Mouse (Mus musculus) neural tube, embryonic 14.5 days (tissue): ENCODE results near the gene Kti12. TPM values are rescaled to one million over a fixed set of nuclear protein-coding genes. Genes with fewer than 3 reads are reported as not detected.

Experiments
- ATAC-seq: fragments of 200-750 bp; cut with Nextera tagmentation; 2 replicates; pipeline ENCODE4 v1.8.0; 2017; ENCODE audit warnings: low read depth, mild to moderate bottlenecking, moderate TSS enrichment, moderate library complexity
- H3K27ac ChIP-seq: fragments of 300-500 bp; sonication (generic); 2 replicates; pipeline ENCODE4 v1.5.1; 2014; ENCODE audit warnings: low read depth, mild to moderate bottlenecking, control low read depth, low read length, moderate library complexity, mixed read lengths
- H3K27me3 ChIP-seq: fragments of 300-500 bp; sonication (generic); 2 replicates; pipeline ENCODE4 v1.6.1; 2014; ENCODE audit warnings: low read length; ENCODE audit not compliant: control insufficient read depth, insufficient read depth
- H3K36me3 ChIP-seq: fragments of 300-500 bp; sonication (generic); 2 replicates; pipeline ENCODE4 v1.6.1; 2014; ENCODE audit warnings: low read length, mixed read lengths; ENCODE audit not compliant: control insufficient read depth, insufficient read depth
- H3K4me1 ChIP-seq: fragments of 300-500 bp; sonication (generic); 2 replicates; pipeline ENCODE4 v1.6.1; 2014; ENCODE audit warnings: low read length; ENCODE audit not compliant: control insufficient read depth, insufficient read depth
- H3K4me2 ChIP-seq: fragments of 300-500 bp; sonication (generic); 2 replicates; pipeline ENCODE4 v1.6.1; 2014; ENCODE audit warnings: mild to moderate bottlenecking, low read depth, low read length, control low read depth
- H3K4me3 ChIP-seq: fragments of 300-500 bp; sonication (generic); 2 replicates; pipeline ENCODE4 v1.5.1; 2014; ENCODE audit warnings: low read depth, low read length, control low read depth, mixed read lengths
- H3K9ac ChIP-seq: fragments of 300-500 bp; sonication (generic); replicated peaks from 2 replicates; pipeline ENCODE4 v1.6.1; 2014; ENCODE audit warnings: low read depth, mild to moderate bottlenecking, control low read depth, low read length, mixed read lengths
- H3K9me3 ChIP-seq: fragments of 300-500 bp; sonication (generic); 2 replicates; pipeline ENCODE4 v1.6.1; 2016; ENCODE audit warnings: low read length; ENCODE audit not compliant: control insufficient read depth
- WGBS: fragments of 180-500 bp; shearing (Covaris S2); extraction: QIAGEN DNeasy Blood & Tissue Kit; methylation state at CpG from one replicate; pipeline ENCODE4 v1.1.7; 2014; 5-methylcytosine and 5-hydroxymethylcytosine counted together
- polyA plus RNA-seq: library from polyadenylated mRNA; unstranded; fragments of >200 nt; fragmentation: Nextera tagmentation; extraction: Ambion mirVana; gene quantifications from 2 replicates; pipeline ENCODE4 v1.2.1, GENCODE M21; 2014

Kti12 gene
- polyA plus RNA-seq, 1 experiment from 2014 or later, result 24.7 TPM

- H3K36me3 ChIP-seq, result no peaks in the 10 kb centered on the region; the same call in 1 of the 2 replicates
- H3K9me3 ChIP-seq, result no peaks in the 10 kb centered on the region
- peaks cover 26% of the 10 kb centered on the region for H3K4me1 ChIP-seq
- H3K27me3 ChIP-seq, result no peaks in the 10 kb centered on the region
- H3K27ac ChIP-seq, result peak within 1 kb of the TSS; percentile 96
- under 1% methylated on average over 63 of the region's 73 CpGs for WGBS
- ATAC-seq, result peak; percentile 96
- H3K9ac ChIP-seq, result peak within 1 kb of the TSS; percentile 100
- H3K4me3 ChIP-seq, result peak within 1 kb of the TSS; percentile 87
- peak within 1 kb of the TSS; percentile 81 for H3K4me2 ChIP-seq
Measured at GRCm38 (mm10) chr4:108832916-108833827, 14.4 kb upstream of the Kti12 start, which contains the start of gene Btf3l4. TSS of gene Btf3l4 (minus strand) at chr4:108833614.

- peak overlapping the region; percentile 96 for H3K27ac ChIP-seq
- H3K9me3 ChIP-seq, result no peaks in the 10 kb centered on the region
- H3K27me3 ChIP-seq, result no peaks in the 10 kb centered on the region
- peak overlapping the region; percentile 87 for H3K4me3 ChIP-seq
- no peak for ATAC-seq
- 0% methylated on average over 6 of the region's 6 CpGs for WGBS
- peak overlapping the region; percentile 100 for H3K9ac ChIP-seq
- H3K36me3 ChIP-seq, result no peaks in the 10 kb centered on the region
- peaks cover 26% of the 10 kb centered on the region for H3K4me1 ChIP-seq
- peak overlapping the region; percentile 81 for H3K4me2 ChIP-seq
Measured at GRCm38 (mm10) chr4:108833828-108834114, 13.8 kb upstream of the Kti12 start.

GRCm38 (mm10) chr4:108834115-108834970 lies 13.2 kb upstream of the Kti12 start, which contains the start of gene Txndc12:
TSS of gene Txndc12 (plus strand) at chr4:108834601.
- H3K9ac ChIP-seq, result peak within 1 kb of the TSS; percentile 100
- ATAC-seq, result peak; percentile 80
- peak within 1 kb of the TSS; percentile 81 for H3K4me2 ChIP-seq
- H3K4me1 ChIP-seq, result peaks cover 26% of the 10 kb centered on the region
- H3K27ac ChIP-seq, result peak within 1 kb of the TSS; percentile 96
- peak within 1 kb of the TSS; percentile 87 for H3K4me3 ChIP-seq
- no peaks in the 10 kb centered on the region for H3K36me3 ChIP-seq
- under 1% methylated on average over 34 of the region's 34 CpGs for WGBS
- no peaks in the 10 kb centered on the region for H3K9me3 ChIP-seq
- no peaks in the 10 kb centered on the region for H3K27me3 ChIP-seq

- Histone ChIP-seq H3K27me3 (no peaks in the 10 kb centered on the region), H3K27ac (peak overlapping the region; percentile 96), H3K9me3 (no peaks in the 10 kb centered on the region), H3K4me1 (peaks cover 26% of the 10 kb centered on the region), H3K9ac (peak overlapping the region; percentile 100), H3K4me2 (peak overlapping the region; percentile 81), H3K4me3 (peak overlapping the region; percentile 87), H3K36me3 (no peaks in the 10 kb centered on the region)
- no peak for ATAC-seq
- under 1% methylated on average over 15 of the region's 15 CpGs for WGBS
Measured at GRCm38 (mm10) chr4:108834971-108835311, 12.6 kb upstream of the Kti12 start.

GRCm38 (mm10) chr4:108835496-108835895 lies 12.1 kb upstream of the Kti12 start:
- no peaks in the 10 kb centered on the region for H3K27me3 ChIP-seq
- ATAC-seq, result no peak
- peak overlapping the region; percentile 87 for H3K4me3 ChIP-seq
- H3K27ac ChIP-seq, result peak overlapping the region; percentile 96; the same call in 1 of the 2 replicates
- no peaks in the 10 kb centered on the region for H3K36me3 ChIP-seq
- 65% methylated on average over 3 of the region's 3 CpGs for WGBS
- H3K4me2 ChIP-seq, result peak overlapping the region; percentile 81
- H3K9ac ChIP-seq, result peak overlapping the region; percentile 100
- H3K4me1 ChIP-seq, result peaks cover 26% of the 10 kb centered on the region
- H3K9me3 ChIP-seq, result no peaks in the 10 kb centered on the region

- H3K9ac ChIP-seq, result no peak overlapping the region
Measured at GRCm38 (mm10) chr4:108838031-108838430, 9.6 kb upstream of the Kti12 start.

GRCm38 (mm10) chr4:108841920-108842578 lies 5.5 kb upstream of the Kti12 start:
- Histone ChIP-seq H3K27me3 (no peaks in the 10 kb centered on the region), H3K4me2 (no peak overlapping the region), H3K4me1 (peaks cover 1% of the 10 kb centered on the region; the same call in 1 of the 2 replicates), H3K9ac (no peak overlapping the region), H3K4me3 (no peak overlapping the region), H3K9me3 (no peaks in the 10 kb centered on the region), H3K27ac (no peak overlapping the region), H3K36me3 (no peaks in the 10 kb centered on the region)
- WGBS, result 94% methylated on average over 7 of the region's 7 CpGs
- ATAC-seq, result no peak

More at GRCm38 (mm10) chr4:108838031-108838430, 9.6 kb upstream of the Kti12 start:
- Histone ChIP-seq H3K9me3 (no peaks in the 10 kb centered on the region), H3K4me1 (peaks cover 10% of the 10 kb centered on the region), H3K36me3 (no peaks in the 10 kb centered on the region), H3K4me3 (no peak overlapping the region), H3K27ac (no peak overlapping the region), H3K4me2 (no peak overlapping the region), H3K27me3 (no peaks in the 10 kb centered on the region)
- ATAC-seq, result no peak
- 91% methylated on average over 4 of the region's 4 CpGs for WGBS

GRCm38 (mm10) chr4:108843336-108843735 lies 4.2 kb upstream of the Kti12 start:
- no peaks in the 10 kb centered on the region for H3K9me3 ChIP-seq
- no peak overlapping the region for H3K9ac ChIP-seq
- no peak overlapping the region for H3K4me3 ChIP-seq
- no peak overlapping the region for H3K4me2 ChIP-seq
- no peaks in the 10 kb centered on the region for H3K36me3 ChIP-seq
- H3K4me1 ChIP-seq, result peaks cover 3% of the 10 kb centered on the region; the same call in 1 of the 2 replicates
- H3K27ac ChIP-seq, result no peak overlapping the region
- H3K27me3 ChIP-seq, result no peaks in the 10 kb centered on the region
- ATAC-seq, result no peak
